Mouse (Mus musculus) lung, postnatal 25 days (tissue): ENCODE measurements around the gene Egln1.

ENCODE experiments used
- DNase-seq: peaks from one replicate; pipeline ENCODE4 v3.0.0; 2022; ENCODE audit warnings: low spot score

The Egln1 gene

DNA sequence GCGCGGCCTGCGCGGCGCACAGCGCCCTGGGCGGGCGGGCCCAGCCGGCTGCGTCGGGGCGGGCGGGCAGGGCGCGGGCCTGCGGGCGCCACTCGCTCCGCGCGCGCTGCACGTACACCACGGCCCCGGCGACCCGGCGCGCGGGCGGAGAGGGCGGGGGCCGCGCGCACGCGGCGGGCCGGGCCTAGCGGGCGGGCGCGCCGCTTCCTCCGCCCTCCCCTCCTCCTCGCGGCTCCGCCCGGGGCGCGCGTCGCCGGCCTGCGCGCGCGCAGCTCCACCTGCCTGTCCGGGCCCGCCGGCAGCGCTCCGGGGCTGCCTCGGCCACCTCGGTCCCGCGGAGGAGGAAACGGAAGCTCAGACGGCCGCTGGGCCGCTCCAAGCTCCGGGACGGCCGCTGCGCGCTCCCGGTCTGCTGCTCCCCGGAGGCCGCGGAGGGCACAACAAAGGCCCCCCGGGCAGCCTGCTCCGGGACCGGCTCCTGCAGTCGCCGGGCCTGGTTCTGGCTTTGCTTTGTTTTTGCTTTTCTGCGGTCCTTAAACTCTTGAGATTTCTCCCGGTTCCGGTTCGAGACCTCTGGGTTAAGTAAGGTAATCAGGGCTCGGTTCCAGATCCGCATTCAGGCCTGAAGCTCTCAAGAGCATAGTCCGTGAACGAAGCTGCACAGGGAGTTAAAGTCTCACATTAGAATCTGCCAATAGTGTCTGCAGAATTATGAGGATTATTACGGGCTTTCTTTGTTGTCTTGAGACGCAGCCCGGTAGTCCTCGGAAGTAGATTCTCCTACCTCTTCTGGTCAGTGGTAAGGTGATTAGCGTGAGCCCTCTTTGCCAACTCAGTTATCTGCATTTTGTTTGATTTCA is at the start of gene Egln1:
TSS of gene Egln1 (minus strand) at position 116 of the 860 bp plus-strand sequence.
- peak; percentile 83 for DNase-seq

DNA sequence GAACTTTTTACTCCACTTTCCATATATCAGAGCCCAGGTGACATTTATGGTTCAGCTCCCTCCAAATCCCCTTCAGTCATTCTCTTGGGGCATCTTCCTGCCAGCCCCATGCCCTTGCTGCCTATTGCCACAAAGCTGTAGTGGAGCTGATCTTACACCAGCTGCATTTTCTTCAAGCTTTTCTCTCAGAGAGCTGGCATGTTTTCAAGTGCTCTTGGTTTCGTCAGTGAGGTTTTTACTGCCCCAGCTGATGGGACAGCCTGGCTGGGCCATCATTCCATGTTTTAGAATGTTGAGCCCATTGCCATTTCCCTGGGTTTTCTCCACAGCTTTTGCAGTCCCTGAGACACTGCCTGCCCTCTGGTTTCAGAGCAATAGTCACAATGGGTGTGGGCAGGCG is 46.7 kb upstream of the Egln1 start:
- no peak for DNase-seq

DNA sequence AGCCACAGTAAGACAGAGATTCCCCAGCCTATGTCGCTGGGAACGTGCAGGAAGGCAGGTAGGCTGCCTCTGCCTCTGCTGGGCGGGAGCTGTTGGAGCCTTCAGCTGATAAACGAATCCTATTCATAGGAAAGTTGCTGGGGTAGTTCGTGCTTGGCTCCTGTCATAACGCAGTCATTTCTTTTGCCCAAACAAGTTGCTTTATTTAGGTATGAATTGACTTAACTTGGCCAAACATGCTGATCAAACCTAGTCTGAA is 42.5 kb upstream of the Egln1 start:
- DNase-seq = no peak

DNA sequence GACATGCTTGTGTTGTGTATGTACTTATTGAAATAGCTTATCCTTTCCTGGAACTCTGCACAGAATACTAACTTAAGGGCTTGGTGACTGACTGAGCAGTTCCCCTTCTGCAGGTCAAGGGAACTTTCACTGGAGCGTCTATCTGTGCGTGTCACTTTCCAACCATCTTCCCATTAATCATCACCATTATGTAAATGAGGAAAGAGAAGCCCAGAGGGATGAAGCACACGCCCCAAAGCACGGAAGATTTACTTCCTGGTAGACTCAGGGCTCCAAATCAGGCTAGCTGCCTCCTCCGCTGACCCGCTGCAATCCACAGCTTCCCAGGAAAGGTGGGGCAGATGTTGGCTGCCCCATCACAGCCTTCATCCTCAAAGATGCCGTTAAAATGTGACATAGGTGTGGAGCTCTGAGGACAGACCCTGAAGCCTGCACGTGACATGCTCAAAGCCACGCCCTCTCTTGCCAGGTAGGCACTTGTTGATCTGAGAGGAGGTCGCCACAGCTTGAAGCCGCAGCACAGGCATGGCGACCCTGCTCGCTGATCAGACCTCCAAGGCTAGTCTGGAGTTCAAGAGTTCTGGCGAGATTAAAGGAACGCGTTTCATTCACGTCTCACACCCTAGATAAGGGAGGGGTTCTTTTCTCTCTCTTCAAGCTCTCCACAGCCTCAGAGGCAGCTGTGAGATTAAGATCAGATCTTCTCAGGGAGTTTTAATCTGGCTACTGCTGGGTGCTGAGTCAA is 42.0 kb upstream of the Egln1 start:
- DNase-seq = no peak

DNA sequence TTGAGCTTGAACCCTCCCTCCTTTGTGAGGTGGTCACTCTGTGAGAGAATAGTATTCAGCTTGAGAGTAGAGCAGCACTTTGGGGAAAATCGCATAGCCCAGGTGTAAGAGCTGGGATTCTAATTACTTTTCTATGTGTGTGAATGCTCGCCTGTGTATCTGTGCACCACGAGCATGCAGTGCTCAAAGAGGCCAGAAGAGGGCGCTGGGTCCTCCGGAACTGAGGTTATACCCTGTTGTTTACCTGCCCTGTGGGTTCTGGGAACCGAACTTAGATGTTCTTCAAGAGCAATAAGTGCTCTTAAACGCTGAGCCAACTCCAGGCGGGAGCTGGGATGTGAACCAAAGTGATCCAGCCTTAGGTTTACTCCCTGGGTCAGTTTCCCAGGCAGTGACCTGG is 31.7 kb upstream of the Egln1 start:
- no peak for DNase-seq

DNA sequence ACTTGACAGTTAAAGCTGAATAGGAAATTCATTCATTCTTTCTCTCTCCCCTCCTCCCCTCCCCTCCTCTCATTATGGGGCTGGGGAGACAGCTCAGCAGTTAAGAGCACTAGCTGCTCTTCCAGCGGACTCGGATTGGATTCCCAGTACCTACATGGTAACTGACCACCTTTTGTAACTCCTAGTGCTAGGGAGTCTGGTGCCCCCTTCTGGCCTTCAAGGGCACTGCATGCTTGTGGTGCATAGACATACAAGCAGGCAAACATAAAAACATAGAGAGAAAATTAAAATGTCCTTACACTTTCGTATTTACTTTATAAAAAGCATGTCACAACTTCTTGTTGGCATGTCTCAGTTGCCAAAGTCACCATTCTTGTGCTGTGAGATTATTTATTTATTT is 30.9 kb upstream of the Egln1 start:
- DNase-seq = no peak

DNA sequence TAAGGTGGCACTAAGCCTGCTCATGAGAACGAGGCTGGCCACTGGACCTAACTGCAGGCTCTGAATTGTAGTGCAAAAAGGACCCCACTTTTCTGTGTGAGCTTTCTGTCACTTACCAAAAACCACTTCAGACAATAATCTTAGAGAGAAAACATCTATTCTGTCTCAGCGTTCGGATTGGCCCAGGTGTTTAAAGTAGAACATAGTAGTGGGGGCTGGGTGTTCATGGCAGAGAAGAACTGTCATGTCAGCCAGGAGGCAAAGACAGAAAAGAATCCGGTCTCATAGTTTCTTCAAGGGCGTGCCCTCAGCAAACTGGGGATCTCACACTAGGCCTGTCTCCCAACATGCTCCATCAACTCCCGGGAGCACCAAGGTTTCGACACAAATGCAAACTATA is 28.9 kb upstream of the Egln1 start:
- no peak for DNase-seq

DNA sequence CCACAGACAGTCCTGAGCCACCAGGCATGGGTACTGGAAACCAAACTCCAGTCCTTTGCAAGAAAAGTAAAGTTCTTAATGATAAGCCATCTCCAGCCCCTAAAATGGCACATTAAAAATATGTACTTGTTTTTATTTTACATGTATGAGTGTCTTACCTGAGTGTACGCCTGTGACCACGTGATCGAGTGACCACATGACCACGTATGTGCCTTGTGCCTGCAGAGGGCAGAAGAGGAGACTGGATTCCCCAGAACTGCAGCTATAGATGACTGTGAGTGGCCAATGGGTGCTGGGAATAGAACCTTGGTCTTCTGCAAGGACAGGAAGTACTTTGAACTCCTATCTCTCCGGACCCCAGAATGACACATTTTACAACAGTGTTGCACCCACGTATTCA is 27.1 kb upstream of the Egln1 start:
- no peak for DNase-seq

DNA sequence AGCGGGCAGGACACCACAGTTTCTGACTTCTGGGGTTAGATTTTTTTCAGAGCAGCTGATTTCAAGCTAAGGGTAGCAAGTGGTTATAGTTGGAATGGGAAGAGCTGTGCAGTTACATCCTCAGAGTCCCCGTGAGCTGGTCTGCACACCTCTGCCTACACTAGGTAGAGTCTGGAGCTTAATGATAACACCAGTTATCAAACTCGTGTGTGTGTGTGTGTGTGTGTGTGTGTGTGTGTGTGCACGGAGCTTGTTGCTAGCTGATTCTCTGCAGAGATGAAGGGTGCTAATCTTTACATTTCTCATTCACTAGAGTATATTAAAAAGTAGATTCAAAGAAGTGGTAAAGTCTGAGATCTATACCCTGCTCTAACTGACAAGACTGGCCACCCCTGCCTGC is 25.1 kb upstream of the Egln1 start:
- no peak for DNase-seq

DNA sequence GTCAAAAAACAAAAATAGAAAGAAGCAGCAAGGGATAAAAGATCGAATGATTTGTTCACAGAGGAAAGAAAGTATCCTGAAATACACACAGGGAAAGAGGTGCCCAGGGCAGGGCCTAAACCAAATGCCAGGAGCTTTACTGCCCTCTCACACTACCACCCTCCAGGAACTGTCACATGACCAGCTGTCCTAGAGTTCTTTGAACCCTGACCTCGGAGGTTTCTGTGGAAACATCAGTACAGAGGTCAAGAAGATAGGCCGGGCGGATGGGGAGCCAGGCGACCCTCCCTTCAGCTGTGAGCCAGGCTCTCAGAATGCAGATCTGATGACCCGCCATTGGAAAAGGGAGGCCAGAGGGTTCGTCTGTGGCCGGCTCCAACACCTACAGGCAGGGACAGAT is 24.1 kb upstream of the Egln1 start:
- DNase-seq = no peak

DNA sequence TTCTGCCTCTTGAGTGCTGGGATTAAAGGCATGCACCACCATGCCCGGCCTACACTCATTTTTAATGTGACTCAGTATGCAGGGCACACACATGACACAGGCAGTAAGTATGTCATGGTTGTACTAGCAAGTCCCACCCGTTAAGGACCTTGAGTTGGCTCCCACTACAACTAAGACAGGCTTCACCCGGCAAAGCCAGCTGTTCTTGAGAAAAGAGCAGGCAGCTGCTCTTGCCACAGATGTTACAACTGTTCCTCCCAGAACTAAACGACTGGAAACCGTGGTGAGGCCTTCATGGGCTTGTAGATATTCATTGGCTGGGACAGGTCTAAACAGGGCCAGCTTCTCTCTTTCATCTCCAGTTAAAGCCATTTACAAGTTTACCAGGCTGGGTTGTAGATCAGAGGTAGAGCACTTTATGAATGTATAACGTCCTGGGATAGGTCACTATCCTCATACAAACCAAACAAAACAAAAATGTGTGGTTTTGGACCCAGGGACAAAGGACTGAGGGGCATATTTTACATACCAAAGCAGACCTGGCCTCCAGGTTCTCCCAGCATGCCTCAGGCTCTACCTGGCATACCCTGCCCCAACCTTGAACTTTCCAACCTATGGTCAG is 21.3 kb upstream of the Egln1 start:
- no peak for DNase-seq

DNA sequence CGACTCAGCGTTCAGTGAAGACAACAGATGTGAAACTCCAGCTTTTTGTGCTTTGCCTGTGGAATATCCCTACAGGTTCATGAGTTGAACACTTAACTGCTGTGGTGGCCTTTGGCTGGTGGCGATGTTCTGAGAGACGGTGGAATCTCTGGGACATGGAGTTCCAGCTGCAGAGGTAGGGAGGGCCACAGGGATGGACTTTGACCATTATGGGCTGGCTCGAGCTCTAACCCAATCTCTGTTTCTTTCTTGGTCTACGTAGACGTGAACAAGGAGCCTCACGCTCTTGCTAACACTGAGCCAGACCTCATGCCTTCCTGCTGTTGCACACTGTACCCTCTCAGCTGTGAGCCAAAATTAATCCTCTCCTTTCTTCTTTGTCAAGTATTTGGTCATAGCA is 15.8 kb upstream of the Egln1 start:
- no peak for DNase-seq

DNA sequence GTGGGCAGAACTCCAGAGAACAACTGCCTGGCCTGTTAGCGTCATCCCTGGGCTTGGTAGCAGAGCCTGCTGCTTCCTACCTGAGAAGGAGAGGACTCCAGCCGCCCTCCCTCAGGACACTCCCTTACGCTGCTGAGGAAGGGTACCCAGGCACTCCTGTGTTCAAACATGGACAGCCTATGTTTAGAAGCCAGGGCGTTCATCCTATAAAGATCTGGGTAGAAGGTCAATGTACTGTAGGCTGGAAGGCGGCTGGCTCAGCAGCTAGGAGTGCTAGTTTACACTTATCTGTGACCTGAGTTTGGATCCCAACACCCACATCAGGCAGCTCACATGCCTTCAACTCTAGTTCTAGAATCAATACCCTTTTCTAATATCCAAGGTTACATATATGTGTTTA is 14.1 kb upstream of the Egln1 start:
- DNase-seq = no peak

DNA sequence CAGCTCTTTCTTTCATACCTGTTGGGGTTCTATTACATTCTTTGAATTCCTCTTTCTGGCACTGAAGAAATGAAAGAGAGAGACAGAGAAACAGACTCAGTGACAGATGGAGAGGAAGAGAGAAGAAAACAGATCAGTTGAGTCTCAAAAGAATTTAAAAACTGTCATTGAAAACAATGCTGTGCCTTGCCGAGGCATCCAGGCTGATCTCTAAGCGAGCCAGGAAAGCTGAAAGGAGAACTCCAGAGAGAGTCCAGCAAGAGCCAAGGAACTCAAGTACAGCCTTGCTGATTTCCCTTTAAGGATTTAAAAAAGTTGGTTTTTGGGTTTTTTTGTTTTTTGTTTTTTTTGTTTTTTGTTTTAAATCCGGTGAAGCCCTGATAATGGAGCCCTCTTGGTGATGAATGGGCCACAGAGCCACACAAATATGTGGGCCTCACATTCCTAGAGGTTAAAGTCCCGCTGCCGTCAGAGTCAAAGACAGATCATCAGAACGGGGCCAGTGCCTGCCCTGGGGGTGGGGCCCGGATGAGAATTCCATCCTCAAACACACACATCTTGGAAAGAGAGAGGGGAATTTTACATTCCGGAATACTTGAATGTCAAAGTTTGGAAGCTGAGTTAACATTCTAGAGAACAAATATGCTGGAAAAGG is 11.2 kb upstream of the Egln1 start:
- no peak for DNase-seq

DNA sequence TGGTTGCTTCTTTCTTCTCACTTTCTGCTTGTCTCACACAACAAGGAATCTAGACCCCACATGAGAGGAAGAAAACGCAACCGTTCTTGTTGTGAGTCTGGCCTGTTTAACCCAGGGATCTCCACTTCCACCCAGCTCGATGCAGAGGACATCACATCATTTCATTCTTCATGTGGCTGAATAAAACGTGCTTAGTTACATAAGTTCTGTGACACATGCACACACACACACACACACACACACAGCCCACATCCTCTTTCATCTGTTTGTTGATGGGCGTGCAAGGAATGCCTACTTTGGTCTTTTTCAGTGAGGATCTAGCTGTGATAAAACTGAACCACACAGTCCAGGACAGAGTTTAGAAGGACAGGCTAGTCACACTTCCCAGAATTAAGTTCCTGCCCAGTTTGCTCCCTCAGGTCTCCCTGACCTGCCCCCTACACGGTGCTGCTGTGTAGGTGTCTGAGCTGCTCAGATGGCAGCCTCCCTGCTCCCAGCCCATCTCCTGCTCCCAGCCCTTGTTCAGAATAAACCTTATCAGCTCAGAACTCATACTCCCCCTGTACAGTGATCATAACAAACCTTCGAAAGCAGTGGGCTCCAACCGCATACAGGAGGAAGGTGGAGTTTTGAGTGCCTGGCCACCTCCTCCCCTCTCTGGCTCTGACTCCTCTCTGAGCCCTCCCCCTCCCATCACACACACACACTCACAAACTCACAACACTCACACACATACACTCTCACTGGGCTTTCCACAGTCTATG is 10.5 kb upstream of the Egln1 start:
- no peak for DNase-seq

DNA sequence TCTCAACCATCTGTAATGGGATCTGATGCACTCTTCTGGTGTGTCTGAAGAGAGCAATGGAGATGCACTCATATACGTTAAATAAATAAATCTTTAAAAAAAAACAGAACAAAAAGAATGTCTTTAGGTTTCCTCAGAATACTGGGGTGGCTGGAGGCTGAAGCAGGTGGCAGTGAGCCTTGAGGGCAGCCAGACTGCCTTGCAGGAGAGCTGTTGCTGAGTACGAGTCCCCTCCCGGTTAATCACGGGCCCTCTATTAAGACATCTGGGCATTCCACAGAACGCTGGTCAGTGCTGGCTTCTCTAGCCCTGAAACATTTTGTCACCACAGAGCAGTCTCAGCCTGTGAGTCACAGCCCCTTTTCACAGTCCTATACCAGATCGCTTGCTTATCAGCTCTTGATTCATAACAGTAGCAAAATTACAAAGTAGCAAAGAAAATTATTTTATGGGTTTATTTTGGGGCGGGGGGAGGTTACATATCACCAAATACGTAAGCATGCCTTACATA is 5.5 kb upstream of the Egln1 start:
- DNase-seq = no peak

DNA sequence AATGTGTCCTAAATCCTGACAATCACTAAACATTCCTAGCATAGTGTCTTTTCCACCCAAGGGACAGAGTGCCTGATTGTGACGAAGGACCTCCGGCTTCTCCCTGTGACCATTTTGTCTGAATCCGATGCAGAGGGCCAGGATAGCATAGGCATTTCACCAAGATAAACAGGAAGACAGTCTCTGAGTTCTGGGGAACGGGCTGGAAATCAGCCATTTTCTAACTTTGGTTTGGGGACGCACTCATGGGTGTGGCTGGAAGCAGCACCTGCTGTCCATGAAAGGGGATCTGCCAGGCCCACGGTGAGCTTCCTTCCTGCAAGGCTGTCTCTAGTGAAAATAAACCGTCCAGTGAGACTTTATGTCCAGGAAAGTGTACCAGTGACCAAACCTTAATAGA is 4.1 kb upstream of the Egln1 start:
- no peak for DNase-seq

DNA sequence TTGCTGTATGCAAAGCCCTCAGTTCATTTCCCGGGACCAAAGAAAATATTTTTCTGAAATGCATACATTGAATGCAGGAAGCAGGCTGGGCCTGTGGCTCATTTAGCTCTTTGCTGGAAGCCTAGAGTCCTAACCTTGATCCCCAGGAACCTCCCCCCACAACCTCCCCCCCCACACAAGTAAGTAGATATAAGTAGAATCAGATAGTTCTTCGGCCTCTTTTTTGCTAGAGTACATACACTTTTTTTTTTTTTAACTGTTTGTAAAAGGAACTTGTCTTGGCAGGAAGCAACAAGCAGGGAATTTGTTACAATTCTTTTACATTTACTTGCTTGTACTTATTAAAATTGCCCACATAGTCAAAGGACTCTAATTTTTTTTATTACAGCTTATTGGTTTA is 1.7 kb upstream of the Egln1 start:
- DNase-seq = no peak

DNA sequence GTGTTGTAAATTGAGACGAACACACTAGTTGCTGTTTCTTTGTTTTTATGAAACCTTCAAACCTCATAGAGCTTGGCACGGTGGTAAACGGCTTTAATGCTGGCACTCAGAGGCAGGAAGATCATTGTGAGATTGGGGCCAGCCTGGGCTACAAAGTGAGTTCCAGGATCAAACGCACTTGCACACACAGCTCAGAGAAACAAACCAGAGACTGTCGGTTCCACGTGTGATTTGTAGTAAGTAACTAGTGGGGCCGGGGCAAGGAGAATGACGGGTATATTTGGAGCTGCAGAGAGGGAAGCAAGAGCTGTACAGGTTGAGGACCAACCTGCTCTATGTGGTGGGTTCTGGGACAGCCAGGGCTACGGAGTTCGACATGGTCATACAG is 939 bp upstream of the Egln1 start:
- no peak for DNase-seq

DNA sequence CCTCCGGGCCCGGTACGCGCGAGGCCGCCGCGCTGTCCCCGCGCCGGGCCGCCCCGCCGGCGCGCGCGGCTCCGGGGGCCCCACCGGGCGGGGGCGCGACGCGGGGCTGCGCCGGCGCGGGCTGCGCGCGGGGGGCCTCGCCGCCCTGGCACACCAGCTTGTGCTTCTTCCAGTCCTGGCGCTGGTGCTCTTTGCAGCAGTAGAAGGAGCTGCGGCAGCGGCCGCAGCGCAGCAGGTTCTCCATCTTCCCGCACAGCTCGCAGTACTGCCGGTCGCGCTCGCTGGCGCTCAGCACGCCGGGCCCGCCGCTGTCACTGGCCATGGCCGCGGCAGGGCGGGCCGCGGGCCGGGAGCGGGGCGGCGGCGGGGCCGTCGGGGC is 402 bp downstream of the Egln1 start:
- DNase-seq = no peak

DNA sequence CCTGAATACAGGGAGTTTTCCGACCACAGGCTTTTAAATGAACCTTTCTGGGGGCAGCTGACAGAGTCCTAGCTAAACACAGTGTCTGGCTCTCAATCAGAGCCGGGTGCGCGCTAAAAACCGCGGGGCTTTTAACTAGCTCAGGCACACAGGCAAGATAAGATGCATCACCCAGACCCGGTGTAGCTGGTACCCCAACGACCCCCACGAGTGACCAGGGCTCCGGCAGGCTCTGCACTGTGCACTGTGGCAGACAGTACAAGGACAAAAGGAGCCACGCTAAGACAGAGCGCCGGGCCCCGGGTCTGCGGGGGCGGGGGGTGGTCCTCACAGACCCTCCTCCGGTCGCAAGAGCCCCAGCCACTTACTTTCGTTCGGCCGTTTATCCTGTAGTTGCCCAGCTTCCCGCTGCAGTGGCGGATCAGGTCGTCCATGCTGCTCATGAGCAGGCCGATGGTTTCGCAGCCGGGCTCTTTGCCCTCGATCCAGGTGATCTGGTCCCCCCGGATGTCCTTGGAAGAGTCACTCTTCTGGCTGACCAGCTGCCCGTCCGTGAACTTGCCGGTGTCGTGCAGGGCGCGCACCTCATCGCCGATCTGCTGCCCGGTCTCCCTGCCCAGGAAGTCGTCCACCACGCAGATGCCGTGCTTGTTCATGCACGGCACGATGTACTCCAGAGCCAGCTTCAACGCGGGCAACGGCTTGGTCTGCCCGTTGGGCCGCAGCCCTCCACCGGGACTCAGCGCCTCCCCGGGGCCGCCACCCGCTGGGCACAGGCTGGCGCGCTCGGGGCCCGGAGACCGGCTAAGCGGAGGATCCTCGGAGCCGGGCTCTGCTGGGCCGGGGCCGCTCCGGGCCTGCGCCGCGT is 1.0 kb downstream of the Egln1 start:
- no peak for DNase-seq
